Mouse (Mus musculus) liver, adult 2 months (tissue): Measurements from ENCODE around the gene Psmb11.

Experiments
- CTCF ChIP-seq: fragments of 200-500 bp; IDR thresholded peaks from 2 replicates; pipeline ENCODE4 v1.5.1; 2011; ENCODE audit warnings: low read depth, low read length, control low read depth
- POLR2A ChIP-seq: fragments of 200-500 bp; IDR thresholded peaks from 2 replicates; pipeline ENCODE4 v1.6.1; 2011; ENCODE audit warnings: low read length, control low read depth; ENCODE audit not compliant: insufficient read depth; ENCODE audit errors: extremely low read depth

DNA sequence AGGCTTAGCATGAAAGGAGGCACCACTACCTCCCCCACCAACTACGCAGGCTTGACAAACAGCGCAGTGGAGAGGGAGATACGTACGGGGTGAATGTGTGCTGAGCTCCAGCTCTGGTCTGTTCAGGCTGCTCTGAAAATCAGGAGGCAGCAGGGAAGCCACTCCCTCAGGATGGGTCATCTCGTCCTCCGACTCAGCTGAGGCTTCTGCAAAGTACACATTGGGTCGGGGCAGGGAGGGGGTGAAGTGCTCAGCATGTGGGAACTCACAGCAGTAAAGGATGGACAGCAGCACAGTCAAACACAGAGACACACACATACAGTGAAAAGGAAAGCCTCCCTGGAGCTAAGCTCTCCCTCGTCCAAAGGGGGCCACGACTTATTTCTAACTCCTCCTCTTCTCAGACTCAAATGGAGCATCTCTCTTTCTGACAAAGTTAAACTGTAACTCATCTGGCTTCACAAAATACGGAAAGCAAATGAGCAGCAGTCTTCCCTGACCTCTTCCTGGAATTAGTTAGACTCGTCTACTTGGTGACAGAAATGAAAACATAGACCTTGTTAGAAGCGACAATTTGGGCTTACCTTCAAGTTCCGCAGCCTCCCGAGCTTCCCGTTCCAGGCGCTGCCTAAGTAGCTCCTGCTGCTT, 57.5 kb downstream of the Psmb11 start:
- TF ChIP-seq CTCF (no peak), POLR2A (no peak)
